Mouse (Mus musculus): ENCODE data around the gene Prr15. TPM values are rescaled to one million over a fixed set of nuclear protein-coding genes. Genes with fewer than 3 reads are reported as not detected.

Prr15 gene
- polyA plus RNA-seq, 1 experiment from 2014 or later: 26.2 TPM

DNA sequence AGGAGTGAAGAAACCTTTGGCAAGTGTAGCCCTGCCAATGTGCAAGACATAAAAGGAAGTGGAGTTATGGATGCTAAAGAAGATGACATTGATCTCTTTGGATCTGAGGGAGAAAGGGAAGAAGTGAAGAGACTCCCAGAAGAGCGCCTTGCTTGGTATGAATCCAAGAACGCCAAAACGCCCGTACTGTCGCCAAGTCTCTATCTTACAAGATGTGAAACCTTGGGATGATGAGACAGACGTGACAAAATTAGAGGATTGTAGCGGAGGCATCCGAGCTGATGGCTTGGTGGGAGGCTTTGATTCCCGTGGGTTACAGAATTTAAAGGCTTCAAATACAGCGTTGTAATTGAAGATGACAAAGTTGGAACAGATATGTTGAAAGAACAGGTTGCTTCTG is 16.6 kb downstream of the Prr15 start:
- no peak overlapping the region for H3K27ac ChIP-seq (replicated peaks in 1 of 2; ENCODE audit: control insufficient read depth in 1 of 2, insufficient read depth in 1 of 2, low read depth in 2 of 2, low read length in 2 of 2)
- ATAC-seq (ENCODE audit: insufficient number of reproducible peaks, insufficient read depth, low FRiP score, low read depth): no peak
- H3K9ac ChIP-seq (ENCODE audit: low read length): no peak overlapping the region
- H3K9me3 ChIP-seq (ENCODE audit: control insufficient read depth, low read length): no peaks in the 10 kb centered on the region
- H3K36me3 ChIP-seq (ENCODE audit: control insufficient read depth, insufficient read depth, low read length): no peaks in the 10 kb centered on the region
- H3K4me3 ChIP-seq (ENCODE audit: control insufficient read depth in 1 of 2, insufficient read depth in 1 of 2, low read depth in 1 of 2, low read length in 2 of 2): no peak overlapping the region
- H3K27me3 ChIP-seq (ENCODE audit: control insufficient read depth, insufficient read depth, low read length): no peaks in the 10 kb centered on the region
- no peak overlapping the region for H3K4me2 ChIP-seq (ENCODE audit: low read length)
- 79% methylated on average over 10 of the region's 10 CpGs for WGBS
- no peaks in the 10 kb centered on the region for H3K4me1 ChIP-seq (ENCODE audit: control insufficient read depth in 2 of 2, insufficient read depth in 2 of 2, low read length in 2 of 2)

DNA sequence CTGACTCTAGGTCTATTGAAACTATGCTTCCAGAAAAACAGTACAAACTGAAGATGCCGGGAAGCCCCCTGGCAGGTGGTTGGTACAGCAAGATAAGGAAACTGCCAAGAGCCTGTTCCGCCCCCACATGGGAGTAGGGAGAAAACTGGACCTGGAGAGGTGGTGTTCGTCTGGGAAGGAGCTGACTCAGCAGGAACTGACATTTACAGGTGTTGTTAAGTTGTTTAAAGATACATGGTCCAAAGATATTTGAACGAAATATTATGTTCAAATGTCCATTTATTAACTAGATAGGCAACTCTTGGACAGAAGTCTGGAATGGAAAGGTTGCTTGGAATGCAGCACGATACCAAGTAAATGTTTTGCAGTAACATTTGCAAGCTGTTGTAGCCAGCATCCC is 26.2 kb downstream of the Prr15 start:
- no peaks in the 10 kb centered on the region for H3K27me3 ChIP-seq (ENCODE audit: control insufficient read depth, insufficient read depth, low read length)
- H3K4me3 ChIP-seq (ENCODE audit: control insufficient read depth in 1 of 2, insufficient read depth in 1 of 2, low read depth in 1 of 2, low read length in 2 of 2): no peak overlapping the region
- no peaks in the 10 kb centered on the region for H3K36me3 ChIP-seq (ENCODE audit: control insufficient read depth, insufficient read depth, low read length)
- ATAC-seq (ENCODE audit: insufficient number of reproducible peaks, insufficient read depth, low FRiP score, low read depth): no peak
- no peaks in the 10 kb centered on the region for H3K9me3 ChIP-seq (ENCODE audit: control insufficient read depth, low read length)
- H3K4me1 ChIP-seq (ENCODE audit: control insufficient read depth in 2 of 2, insufficient read depth in 2 of 2, low read length in 2 of 2): peaks cover 5% of the 10 kb centered on the region in 2 experiments; a peak in 3 of 4 replicates
- H3K27ac ChIP-seq (replicated peaks in 1 of 2; ENCODE audit: control insufficient read depth in 1 of 2, insufficient read depth in 1 of 2, low read depth in 2 of 2, low read length in 2 of 2): no peak overlapping the region
- no peak overlapping the region for H3K9ac ChIP-seq (ENCODE audit: low read length)
- H3K4me2 ChIP-seq (ENCODE audit: low read length): no peak overlapping the region
- WGBS: 54% methylated on average over 5 of the region's 5 CpGs

DNA sequence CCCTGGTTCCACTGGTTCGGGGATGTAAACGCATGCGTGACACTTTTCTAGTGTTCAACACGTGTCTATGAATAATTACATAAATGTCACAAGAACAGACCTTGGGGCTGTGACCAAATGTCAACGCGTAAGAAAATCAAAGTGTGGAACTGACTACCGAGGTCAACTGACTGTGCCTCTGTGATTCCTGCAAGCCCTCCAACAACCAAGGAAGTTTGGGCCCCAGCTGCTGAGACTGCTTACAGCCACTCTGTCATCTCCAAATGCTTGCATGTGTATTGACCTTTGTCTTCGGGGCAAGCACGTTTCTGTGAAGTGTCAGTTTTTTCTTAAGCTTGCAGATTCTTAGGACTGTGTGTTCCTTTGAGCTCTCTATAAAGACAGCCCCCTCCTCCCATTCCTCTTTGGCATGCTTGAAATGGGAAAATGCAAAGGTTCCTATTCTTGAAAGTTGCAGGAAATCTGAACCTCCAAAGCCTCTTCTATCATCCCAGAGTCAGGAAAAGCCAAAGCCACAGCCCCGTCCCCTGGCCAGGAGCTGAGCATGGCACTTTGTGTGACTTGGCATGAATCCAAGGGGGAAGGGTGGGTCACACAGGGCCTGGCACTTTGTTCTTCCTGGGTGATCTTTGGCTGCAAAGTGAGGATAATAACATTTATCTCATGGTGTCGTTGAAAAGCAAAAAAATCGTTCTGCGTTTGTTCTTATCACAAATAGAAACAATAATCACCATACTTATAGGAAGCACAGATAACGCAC is 27.5 kb downstream of the Prr15 start:
- Histone ChIP-seq H3K9me3 (ENCODE audit: control insufficient read depth, low read length) (no peaks in the 10 kb centered on the region), H3K36me3 (ENCODE audit: control insufficient read depth, insufficient read depth, low read length) (no peaks in the 10 kb centered on the region), H3K9ac (ENCODE audit: low read length) (no peak overlapping the region), H3K27ac (replicated peaks in 1 of 2; ENCODE audit: control insufficient read depth in 1 of 2, insufficient read depth in 1 of 2, low read depth in 2 of 2, low read length in 2 of 2) (no peak overlapping the region), H3K4me1 (ENCODE audit: control insufficient read depth in 2 of 2, insufficient read depth in 2 of 2, low read length in 2 of 2) (peaks cover 5% of the 10 kb centered on the region in 2 experiments; a peak in 3 of 4 replicates), H3K4me3 (ENCODE audit: control insufficient read depth in 1 of 2, insufficient read depth in 1 of 2, low read depth in 1 of 2, low read length in 2 of 2) (no peak overlapping the region), H3K27me3 (ENCODE audit: control insufficient read depth, insufficient read depth, low read length) (no peaks in the 10 kb centered on the region), H3K4me2 (ENCODE audit: low read length) (no peak overlapping the region)
- 56% methylated on average over 14 of the region's 14 CpGs for WGBS
- ATAC-seq (ENCODE audit: insufficient number of reproducible peaks, insufficient read depth, low FRiP score, low read depth): no peak

DNA sequence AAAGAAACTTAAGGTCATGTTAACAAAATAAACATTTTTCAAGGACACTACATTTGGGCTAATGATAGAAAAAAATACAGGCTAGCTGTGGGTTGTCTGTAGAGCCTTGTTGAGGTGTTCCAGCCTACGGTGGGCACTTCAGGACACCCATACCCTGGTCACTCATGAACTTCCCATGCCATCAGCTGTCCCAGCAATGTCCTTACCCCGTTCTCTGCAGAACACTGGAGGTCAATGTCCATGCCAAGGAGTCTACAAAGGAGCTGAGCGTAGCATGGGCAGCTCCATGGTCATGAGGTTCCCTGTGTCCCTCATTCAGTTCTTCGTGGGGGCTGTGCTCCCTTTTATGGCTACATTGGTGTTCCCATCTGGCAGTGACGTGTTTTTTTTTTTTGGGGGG is 28.1 kb downstream of the Prr15 start:
- Histone ChIP-seq H3K4me3 (ENCODE audit: control insufficient read depth in 1 of 2, insufficient read depth in 1 of 2, low read depth in 1 of 2, low read length in 2 of 2) (no peak overlapping the region), H3K4me1 (ENCODE audit: control insufficient read depth in 2 of 2, insufficient read depth in 2 of 2, low read length in 2 of 2) (peaks cover 5% of the 10 kb centered on the region in 2 experiments; a peak in 3 of 4 replicates), H3K36me3 (ENCODE audit: control insufficient read depth, insufficient read depth, low read length) (no peaks in the 10 kb centered on the region), H3K4me2 (ENCODE audit: low read length) (no peak overlapping the region), H3K27ac (replicated peaks in 1 of 2; ENCODE audit: control insufficient read depth in 1 of 2, insufficient read depth in 1 of 2, low read depth in 2 of 2, low read length in 2 of 2) (no peak overlapping the region), H3K27me3 (ENCODE audit: control insufficient read depth, insufficient read depth, low read length) (no peaks in the 10 kb centered on the region), H3K9me3 (ENCODE audit: control insufficient read depth, low read length) (no peaks in the 10 kb centered on the region), H3K9ac (ENCODE audit: low read length) (no peak overlapping the region)
- ATAC-seq (ENCODE audit: insufficient number of reproducible peaks, insufficient read depth, low FRiP score, low read depth): no peak
- WGBS: 90% methylated on average over 5 of the region's 5 CpGs

DNA sequence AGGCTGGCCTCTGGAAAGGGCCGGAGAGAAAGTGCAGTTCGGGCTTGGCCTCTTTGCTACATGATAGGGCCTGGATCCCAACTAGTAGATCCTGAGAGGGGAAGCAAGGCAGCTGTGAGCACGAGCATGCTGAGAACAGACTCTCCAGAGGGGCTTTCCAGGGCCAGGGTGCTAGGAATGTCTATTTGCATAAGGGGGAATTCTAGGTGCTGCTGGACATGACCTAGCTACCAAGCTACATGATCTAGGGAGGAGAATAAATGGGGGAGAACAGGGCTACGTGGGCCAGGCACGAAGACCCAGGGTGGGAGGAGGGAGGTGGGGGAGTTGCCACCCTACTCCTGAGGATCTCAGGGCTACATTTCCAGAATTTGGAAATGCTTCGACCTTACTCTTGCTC is 30.0 kb downstream of the Prr15 start:
- Histone ChIP-seq H3K27ac (replicated peaks in 1 of 2; ENCODE audit: control insufficient read depth in 1 of 2, insufficient read depth in 1 of 2, low read depth in 2 of 2, low read length in 2 of 2) (no peak overlapping the region), H3K9me3 (ENCODE audit: control insufficient read depth, low read length) (no peaks in the 10 kb centered on the region), H3K27me3 (ENCODE audit: control insufficient read depth, insufficient read depth, low read length) (no peaks in the 10 kb centered on the region), H3K36me3 (ENCODE audit: control insufficient read depth, insufficient read depth, low read length) (no peaks in the 10 kb centered on the region), H3K4me1 (ENCODE audit: control insufficient read depth in 2 of 2, insufficient read depth in 2 of 2, low read length in 2 of 2) (peaks cover 5% of the 10 kb centered on the region in 2 experiments; a peak in 3 of 4 replicates), H3K9ac (ENCODE audit: low read length) (no peak overlapping the region), H3K4me2 (ENCODE audit: low read length) (no peak overlapping the region), H3K4me3 (ENCODE audit: control insufficient read depth in 1 of 2, insufficient read depth in 1 of 2, low read depth in 1 of 2, low read length in 2 of 2) (no peak overlapping the region)
- 59% methylated on average over 6 of the region's 6 CpGs for WGBS
- ATAC-seq (ENCODE audit: insufficient number of reproducible peaks, insufficient read depth, low FRiP score, low read depth): no peak

DNA sequence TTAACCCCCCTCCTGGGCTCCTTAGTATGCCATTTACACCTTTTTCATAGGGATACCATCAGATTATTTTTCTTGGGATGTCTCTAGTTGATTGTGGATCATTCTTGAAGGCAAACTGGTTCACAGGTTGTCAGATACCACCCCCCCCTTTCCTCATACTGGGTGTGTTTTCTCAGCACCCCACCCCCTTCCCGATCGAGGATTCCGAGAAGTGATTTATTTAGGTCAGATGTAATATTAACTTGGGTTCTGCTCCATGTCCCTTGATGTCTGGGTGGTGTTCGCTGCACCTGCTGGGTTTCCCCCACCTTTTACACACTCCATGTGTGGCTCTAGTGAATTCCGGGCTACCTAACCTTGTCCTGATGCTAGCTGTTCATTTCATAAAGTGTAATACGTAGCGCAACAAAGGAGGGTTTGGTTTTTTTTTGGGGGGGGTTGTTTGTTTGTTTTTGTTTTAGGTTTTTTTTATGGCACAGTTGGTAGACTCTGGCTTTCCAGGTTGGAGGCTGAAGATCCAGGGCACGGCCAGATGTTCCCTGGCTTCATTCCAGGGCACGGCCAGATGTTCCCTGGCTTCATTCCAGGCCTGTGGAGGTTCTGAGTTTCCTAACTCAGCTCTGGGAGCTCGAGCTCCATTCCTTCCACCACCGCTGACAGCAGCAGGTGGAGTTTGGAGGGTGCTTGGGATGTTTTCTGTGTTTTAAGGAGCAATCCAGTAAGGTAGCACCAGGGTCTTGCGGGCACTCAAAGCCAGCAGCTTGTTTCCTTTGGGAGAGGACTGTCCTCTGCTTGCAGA is 37.1 kb downstream of the Prr15 start:
- Histone ChIP-seq H3K27me3 (ENCODE audit: control insufficient read depth, insufficient read depth, low read length) (no peaks in the 10 kb centered on the region), H3K9ac (ENCODE audit: low read length) (no peak overlapping the region), H3K4me2 (ENCODE audit: low read length) (no peak overlapping the region), H3K4me1 (ENCODE audit: control insufficient read depth in 2 of 2, insufficient read depth in 2 of 2, low read length in 2 of 2) (peaks cover under 1 to 2% of the 10 kb centered on the region in 2 experiments; a peak in 2 of 4 replicates), H3K9me3 (ENCODE audit: control insufficient read depth, low read length) (no peaks in the 10 kb centered on the region), H3K36me3 (ENCODE audit: control insufficient read depth, insufficient read depth, low read length) (no peaks in the 10 kb centered on the region), H3K4me3 (ENCODE audit: control insufficient read depth in 1 of 2, insufficient read depth in 1 of 2, low read depth in 1 of 2, low read length in 2 of 2) (no peak overlapping the region), H3K27ac (replicated peaks in 1 of 2; ENCODE audit: control insufficient read depth in 1 of 2, insufficient read depth in 1 of 2, low read depth in 2 of 2, low read length in 2 of 2) (no peak overlapping the region)
- WGBS: 83% methylated on average over 12 of the region's 12 CpGs
- no peak for ATAC-seq (ENCODE audit: insufficient number of reproducible peaks, insufficient read depth, low FRiP score, low read depth)

DNA sequence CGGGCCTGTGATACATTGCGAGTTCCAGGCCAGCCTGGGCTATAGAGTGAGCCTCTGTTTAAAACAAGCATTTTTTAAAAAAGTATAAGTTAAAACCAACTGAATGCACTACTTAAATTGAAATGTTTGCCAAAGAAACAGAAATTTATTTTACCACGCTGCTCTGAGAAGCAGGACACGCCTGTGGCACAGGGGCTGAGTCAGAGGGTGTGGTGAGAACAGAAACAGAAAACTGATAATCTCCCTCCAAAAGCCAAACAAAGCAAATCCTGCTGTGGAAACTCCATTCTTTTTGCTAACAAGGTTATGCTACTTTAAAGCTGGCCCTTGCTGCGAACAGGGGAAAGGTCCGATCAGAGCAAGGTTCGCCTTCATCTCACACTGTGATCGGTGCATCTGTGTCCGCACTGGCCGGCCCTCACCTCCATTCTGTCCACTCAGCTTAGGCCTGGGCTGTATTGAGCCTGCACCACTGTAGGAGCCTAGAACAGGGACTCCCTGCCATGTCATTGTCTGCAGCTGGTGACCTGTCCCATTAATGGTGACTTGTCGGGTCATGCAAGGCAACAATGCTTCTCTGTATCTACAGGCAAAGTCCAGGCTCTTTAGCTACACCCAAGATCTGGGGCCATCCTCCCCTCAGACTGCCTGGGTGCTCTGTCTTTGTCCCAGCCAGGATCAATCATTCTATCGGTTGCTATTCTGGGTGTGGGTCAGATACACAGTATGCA is 38.9 kb downstream of the Prr15 start:
- Histone ChIP-seq H3K9me3 (ENCODE audit: control insufficient read depth, low read length) (no peaks in the 10 kb centered on the region), H3K4me3 (ENCODE audit: control insufficient read depth in 1 of 2, insufficient read depth in 1 of 2, low read depth in 1 of 2, low read length in 2 of 2) (no peak overlapping the region), H3K36me3 (ENCODE audit: control insufficient read depth, insufficient read depth, low read length) (no peaks in the 10 kb centered on the region), H3K4me1 (ENCODE audit: control insufficient read depth in 2 of 2, insufficient read depth in 2 of 2, low read length in 2 of 2) (peaks cover 2 to 4% of the 10 kb centered on the region in 2 experiments; a peak in 2 of 4 replicates), H3K27me3 (ENCODE audit: control insufficient read depth, insufficient read depth, low read length) (no peaks in the 10 kb centered on the region), H3K9ac (ENCODE audit: low read length) (no peak overlapping the region), H3K27ac (replicated peaks in 1 of 2; ENCODE audit: control insufficient read depth in 1 of 2, insufficient read depth in 1 of 2, low read depth in 2 of 2, low read length in 2 of 2) (peak overlapping the region; percentile 48 to 51), H3K4me2 (ENCODE audit: low read length) (no peak overlapping the region)
- WGBS: 83% methylated on average over 12 of the region's 12 CpGs
- no peak for ATAC-seq (ENCODE audit: insufficient number of reproducible peaks, insufficient read depth, low FRiP score, low read depth)

Measured in heart, embryonic 14.5 days (tissue).